Comparison of ENCODE assay signal across 15 mouse cellular contexts in the genomic region with DNA sequence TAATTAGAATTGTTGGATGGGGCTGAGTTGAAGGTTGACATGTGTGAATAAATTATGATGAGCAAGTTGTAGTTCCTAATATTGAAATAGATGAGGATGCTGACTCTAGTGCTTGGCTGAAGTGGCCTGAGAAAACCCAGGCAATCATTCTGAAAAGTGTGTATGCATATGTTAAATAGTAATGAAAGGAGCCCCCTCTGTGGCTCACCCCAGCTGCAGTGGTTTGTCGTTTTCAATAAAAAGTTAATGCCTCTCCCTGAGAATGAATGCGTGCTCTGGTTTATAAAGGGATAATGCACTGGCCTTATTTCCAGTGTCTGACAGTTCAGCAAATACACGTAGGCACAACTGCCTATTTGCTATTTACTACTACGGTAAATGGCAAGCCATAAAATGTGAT.
"Had no signal": no experiment of that assay in that cellular context is flagged by ENCODE, and none has a peak within 500 bp of the region (broad histone marks: within the 10 kb centered on the region; RNA-seq: fewer than 3 reads in every experiment).

No protein-coding gene starts in this region.

- H3K27me3 ChIP-seq: intestine, embryonic 15.5 days; limb, embryonic 15.5 days; liver, embryonic 12.5 days; neural tube, embryonic 12.5 days; stomach, embryonic 15.5 days had no signal

- H3K9me3 ChIP-seq: intestine, embryonic 15.5 days; limb, embryonic 15.5 days; liver, embryonic 12.5 days; neural tube, embryonic 12.5 days; stomach, embryonic 15.5 days had no signal

- H3K27ac ChIP-seq: intestine, embryonic 15.5 days; layer of hippocampus, adult 2 months; limb, embryonic 15.5 days; liver, embryonic 12.5 days; neural tube, embryonic 12.5 days; stomach, embryonic 15.5 days had no signal

- ATAC-seq: intestine, embryonic 15.5 days; liver, embryonic 12.5 days had no signal

- DNase-seq: kidney, adult 18-20 months; kidney, postnatal 10 days; kidney, postnatal 4 days; lung, embryonic 14.5 days; lung, postnatal 10 days; lung, postnatal 4 days; thymus, adult 2 months; thymus, postnatal 25 days had no signal

- H3K9ac ChIP-seq: intestine, embryonic 15.5 days; limb, embryonic 15.5 days; liver, embryonic 12.5 days; lung, embryonic 14.5 days; neural tube, embryonic 12.5 days; stomach, embryonic 15.5 days had no signal

- H3K4me3 ChIP-seq: intestine, embryonic 15.5 days; layer of hippocampus, adult 2 months; limb, embryonic 15.5 days; liver, embryonic 12.5 days; myocyte; neural tube, embryonic 12.5 days; stomach, embryonic 15.5 days had no signal

- H3K4me2 ChIP-seq: intestine, embryonic 15.5 days; limb, embryonic 15.5 days; liver, embryonic 12.5 days; lung, embryonic 14.5 days; neural tube, embryonic 12.5 days; stomach, embryonic 15.5 days had no signal

- H3K36me3 ChIP-seq: intestine, embryonic 15.5 days; limb, embryonic 15.5 days; liver, embryonic 12.5 days; neural tube, embryonic 12.5 days; stomach, embryonic 15.5 days had no signal

- H3K4me1 ChIP-seq: intestine, embryonic 15.5 days; limb, embryonic 15.5 days; liver, embryonic 12.5 days; neural tube, embryonic 12.5 days; stomach, embryonic 15.5 days had no signal
